Mouse (Mus musculus) forebrain, embryonic 14.5 days (tissue): ENCODE data around the gene Smim12. TPM values are rescaled to one million over a fixed set of nuclear protein-coding genes. Genes with fewer than 3 reads are reported as not detected.

Experiments
- ATAC-seq: fragments of 200-750 bp; cut with Nextera tagmentation; 2 replicates; pipeline ENCODE4 v1.8.0; 2017; ENCODE audit warnings: mild to moderate bottlenecking, moderate library complexity
- DNase-seq: peaks from one replicate; pipeline ENCODE4 v3.0.0-alpha.2; 2015; ENCODE audit warnings: low spot score
- H3K27ac ChIP-seq: fragments of 300-500 bp; sonication (generic); 2 replicates; pipeline ENCODE4 v1.5.1; 2014; ENCODE audit warnings: low read depth, mild to moderate bottlenecking, control low read depth, low read length, moderate library complexity
- H3K27me3 ChIP-seq: fragments of 300-500 bp; sonication (generic); replicated peaks from 2 replicates; pipeline ENCODE4 v1.6.1; 2014; ENCODE audit warnings: low read length, control low read depth, mixed read lengths; ENCODE audit not compliant: control insufficient read depth, insufficient read depth
- H3K36me3 ChIP-seq: fragments of 300-500 bp; sonication (generic); 2 replicates; pipeline ENCODE4 v1.6.1; 2014; ENCODE audit warnings: low read length, control low read depth; ENCODE audit not compliant: control insufficient read depth, insufficient read depth
- H3K4me1 ChIP-seq: fragments of 300-500 bp; sonication (generic); 2 replicates; pipeline ENCODE4 v1.6.1; 2014; ENCODE audit warnings: antibody characterized with exemption, low read length, control low read depth; ENCODE audit not compliant: control insufficient read depth, insufficient read depth
- H3K4me2 ChIP-seq: fragments of 300-500 bp; sonication (generic); 2 replicates; pipeline ENCODE4 v1.6.1; 2014; ENCODE audit warnings: mild to moderate bottlenecking, control low read depth, low read length
- H3K4me3 ChIP-seq: fragments of 300-500 bp; sonication (generic); 2 replicates; pipeline ENCODE4 v1.5.1; 2014; ENCODE audit warnings: low read depth, low read length, control low read depth
- H3K9ac ChIP-seq: fragments of 300-500 bp; sonication (generic); 2 replicates; pipeline ENCODE4 v1.6.1; 2014; ENCODE audit warnings: mild to moderate bottlenecking, low read length, control low read depth, moderate library complexity
- H3K9me3 ChIP-seq: fragments of 300-500 bp; sonication (generic); replicated peaks from 2 replicates; pipeline ENCODE4 v1.6.1; 2016; ENCODE audit warnings: low read length, control low read depth, mixed read lengths; ENCODE audit not compliant: control insufficient read depth
- WGBS: fragments of 180-500 bp; shearing (Covaris S2); extraction: QIAGEN DNeasy Blood & Tissue Kit; methylation state at CpG from one replicate; pipeline ENCODE4 v1.1.7; 2014; 5-methylcytosine and 5-hydroxymethylcytosine counted together
- polyA plus RNA-seq: library from polyadenylated mRNA; unstranded; fragments of >200 nt; fragmentation: Nextera tagmentation; extraction: Ambion mirVana; gene quantifications from 2 replicates; pipeline ENCODE4 v1.2.1, GENCODE M21; 2014

The Smim12 gene
- polyA plus RNA-seq, 1 experiment from 2014 or later = 61.1 TPM

DNA sequence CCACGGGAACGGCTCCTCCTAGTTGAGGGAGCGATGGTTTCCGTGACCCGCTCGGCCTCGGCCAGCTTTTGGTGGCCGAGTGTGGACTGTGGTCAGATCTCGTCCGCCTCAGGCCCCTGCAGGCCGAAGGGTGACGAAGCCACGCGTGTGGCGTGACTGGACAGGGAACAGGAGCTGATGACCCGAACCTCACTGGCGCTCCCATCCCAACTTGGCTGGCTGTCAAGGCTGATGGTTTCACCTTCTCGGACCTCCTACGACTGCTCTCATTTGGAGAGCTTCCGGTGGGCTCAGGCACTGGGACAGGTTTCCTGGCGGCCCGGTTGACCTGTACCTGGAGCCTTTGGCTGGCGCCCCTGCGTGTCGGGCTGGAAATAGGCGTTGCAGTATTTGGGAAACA, 369 bp downstream of the Smim12 start:
- Histone ChIP-seq H3K36me3 (peaks cover 20% of the 10 kb centered on the region), H3K4me3 (peak overlapping the region; percentile 90), H3K4me1 (peaks cover 7% of the 10 kb centered on the region), H3K9ac (peak overlapping the region; percentile 96), H3K4me2 (peak overlapping the region; percentile 85), H3K27me3 (no peaks in the 10 kb centered on the region), H3K9me3 (no peaks in the 10 kb centered on the region), H3K27ac (0 out of 2 replicates have a peak overlapping the region, but pooled peaks have one; percentile 5)
- DNase-seq = peak; percentile 22
- 0 out of 2 replicates have a peak, but pooled peaks have one; percentile 16 for ATAC-seq
- 2% methylated on average over 26 of the region's 26 CpGs for WGBS

DNA sequence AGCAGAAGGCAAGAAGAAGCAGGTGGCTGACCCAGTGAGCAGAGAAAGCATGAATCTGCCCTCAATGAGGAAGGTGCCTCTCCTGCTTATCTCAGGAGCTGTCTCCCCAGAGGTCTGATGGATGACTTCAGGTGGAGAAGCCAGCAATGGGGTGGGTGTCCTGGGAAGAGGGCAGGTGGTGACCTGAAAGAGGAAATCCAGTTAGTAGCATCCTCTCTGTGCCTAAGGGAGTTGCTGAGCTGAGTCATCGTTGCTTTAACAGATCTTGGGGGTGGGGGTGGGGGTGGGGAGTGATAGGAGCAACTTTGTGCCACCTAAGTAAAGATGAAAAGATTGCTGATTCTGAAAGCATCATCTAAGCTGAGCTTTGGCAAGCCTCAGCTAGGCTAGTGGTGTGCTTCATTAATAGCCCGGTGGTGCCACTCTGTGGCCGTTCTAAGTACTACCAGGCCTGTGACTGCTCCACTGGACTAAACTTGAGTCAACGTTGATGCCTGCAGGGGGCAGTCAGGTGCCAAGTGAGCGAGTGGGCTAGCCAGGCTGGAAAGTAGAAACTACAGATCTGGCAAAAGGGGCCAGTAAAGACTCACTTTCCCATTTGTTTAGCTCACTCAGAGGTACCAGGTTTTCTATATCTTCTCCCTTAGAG, 6.2 kb downstream of the Smim12 start:
- no peaks in the 10 kb centered on the region for H3K9me3 ChIP-seq
- DNase-seq (peak; percentile 96), ATAC-seq (peak; percentile 94)
- no peak overlapping the region for H3K9ac ChIP-seq
- whole genome bisulfite sequencing = 2% methylated on average over 5 of the region's 5 CpGs
- no peak overlapping the region for H3K4me2 ChIP-seq
- no peaks in the 10 kb centered on the region for H3K27me3 ChIP-seq
- peaks cover 20% of the 10 kb centered on the region for H3K36me3 ChIP-seq
- no peaks in the 10 kb centered on the region; the same call in 1 of the 2 replicates for H3K4me1 ChIP-seq
- no peak overlapping the region for H3K27ac ChIP-seq
- H3K4me3 ChIP-seq = no peak overlapping the region

DNA sequence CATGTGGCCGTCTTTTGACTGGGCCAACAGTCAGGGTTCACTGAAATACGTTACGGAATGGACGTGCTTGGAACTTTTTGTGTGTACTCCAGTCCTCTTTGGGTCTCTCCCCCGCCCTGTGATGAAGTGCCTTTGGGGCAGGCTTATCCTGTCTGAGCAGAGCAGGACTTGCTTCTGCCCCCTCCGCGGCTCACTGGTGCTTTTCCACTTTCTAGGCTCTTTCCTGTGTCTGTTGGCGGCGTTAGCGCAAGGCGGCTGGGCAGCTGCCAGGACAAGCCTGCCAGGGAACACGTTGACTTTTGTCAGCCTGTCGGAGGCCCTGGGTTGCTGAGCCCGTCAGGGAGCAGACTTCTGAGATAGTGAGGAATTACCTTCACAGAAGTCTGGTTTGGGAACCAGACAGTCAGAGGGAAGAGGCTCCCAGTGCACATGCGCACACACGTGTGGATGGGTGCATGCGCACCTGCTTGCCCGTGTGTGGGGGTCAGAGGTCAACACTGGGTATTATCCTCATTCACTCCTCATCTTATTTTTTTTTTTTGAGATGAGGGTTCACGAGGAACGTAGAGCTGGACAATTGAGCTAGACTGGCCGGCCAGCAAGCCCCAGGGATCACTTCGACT, 8.5 kb downstream of the Smim12 start:
- WGBS = 65% methylated on average over 22 of the region's 22 CpGs
- ATAC-seq (no peak), DNase-seq (no peak)
- Histone ChIP-seq H3K9ac (peak overlapping the region; percentile 32; the same call in 1 of the 2 replicates), H3K4me3 (no peak overlapping the region), H3K4me1 (no peaks in the 10 kb centered on the region), H3K36me3 (peaks cover 13% of the 10 kb centered on the region), H3K9me3 (no peaks in the 10 kb centered on the region), H3K4me2 (no peak overlapping the region), H3K27me3 (no peaks in the 10 kb centered on the region), H3K27ac (no peak overlapping the region)

DNA sequence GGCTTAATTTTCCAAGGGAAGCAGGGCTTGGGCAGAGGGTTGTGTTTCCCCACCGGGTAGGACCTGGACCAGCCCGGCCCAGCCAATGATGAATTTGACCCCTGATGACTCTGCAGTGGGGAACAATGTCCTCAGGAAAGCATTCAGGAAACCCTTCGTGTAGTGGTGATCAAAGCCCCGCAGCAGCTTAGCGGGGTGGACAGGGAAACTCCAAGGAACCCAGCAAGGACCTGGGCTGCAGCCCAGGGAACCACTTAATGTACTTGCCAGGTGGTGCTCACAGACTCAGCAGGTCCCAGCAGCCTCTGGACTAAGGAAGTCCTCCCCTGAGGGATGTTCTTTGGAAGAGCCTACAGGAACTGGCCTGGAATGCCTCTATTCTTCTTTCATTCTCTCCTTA, 13.2 kb downstream of the Smim12 start:
- H3K27ac ChIP-seq = no peak overlapping the region
- no peaks in the 10 kb centered on the region for H3K27me3 ChIP-seq
- no peaks in the 10 kb centered on the region for H3K4me1 ChIP-seq
- WGBS = 64% methylated on average over 5 of the region's 5 CpGs
- no peaks in the 10 kb centered on the region for H3K36me3 ChIP-seq
- no peak overlapping the region for H3K4me3 ChIP-seq
- H3K9me3 ChIP-seq = no peaks in the 10 kb centered on the region
- DNase-seq = no peak
- H3K4me2 ChIP-seq = no peak overlapping the region
- ATAC-seq = no peak
- H3K9ac ChIP-seq = no peak overlapping the region

DNA sequence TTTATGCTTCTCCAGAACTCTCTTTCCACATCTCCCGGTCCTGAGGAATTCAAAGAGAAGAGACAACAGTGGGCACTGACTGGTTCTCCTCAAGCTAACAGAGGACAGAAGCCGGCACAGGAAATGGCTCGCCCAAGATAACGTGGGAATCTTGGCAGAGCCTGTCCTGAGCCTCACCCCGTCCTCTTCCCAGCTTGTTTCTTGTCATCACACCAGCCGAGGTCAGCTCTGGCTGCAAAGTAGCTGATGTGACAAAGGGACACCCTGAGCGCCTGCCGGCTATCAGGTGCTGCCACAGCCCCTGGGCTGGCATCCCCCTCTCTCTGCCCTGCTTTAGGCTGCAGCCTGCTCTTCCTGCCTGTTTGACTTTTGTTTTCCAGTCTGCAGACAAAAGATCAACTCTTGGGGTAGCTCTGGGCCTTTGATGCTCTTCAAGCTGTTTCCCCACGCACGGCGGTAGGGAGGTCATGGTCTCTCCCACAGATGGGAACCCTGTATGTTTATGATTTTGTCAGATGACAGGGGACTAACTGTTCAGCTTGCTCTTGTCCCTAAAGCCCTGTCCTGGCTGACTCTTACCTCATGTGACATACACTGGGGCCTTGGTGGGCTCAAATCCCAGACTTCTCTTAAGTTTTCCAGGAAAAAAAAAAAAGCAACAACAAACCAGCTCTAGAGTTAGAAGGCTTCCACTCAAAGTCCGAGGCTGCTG, 14.8 kb downstream of the Smim12 start:
- H3K9ac ChIP-seq = no peak overlapping the region
- 67% methylated on average over 12 of the region's 12 CpGs for WGBS
- ATAC-seq (no peak), DNase-seq (no peak)
- no peaks in the 10 kb centered on the region for H3K4me1 ChIP-seq
- no peak overlapping the region for H3K4me3 ChIP-seq
- H3K36me3 ChIP-seq = no peaks in the 10 kb centered on the region
- H3K9me3 ChIP-seq = no peaks in the 10 kb centered on the region
- H3K27ac ChIP-seq = no peak overlapping the region
- H3K27me3 ChIP-seq = no peaks in the 10 kb centered on the region
- no peak overlapping the region for H3K4me2 ChIP-seq

DNA sequence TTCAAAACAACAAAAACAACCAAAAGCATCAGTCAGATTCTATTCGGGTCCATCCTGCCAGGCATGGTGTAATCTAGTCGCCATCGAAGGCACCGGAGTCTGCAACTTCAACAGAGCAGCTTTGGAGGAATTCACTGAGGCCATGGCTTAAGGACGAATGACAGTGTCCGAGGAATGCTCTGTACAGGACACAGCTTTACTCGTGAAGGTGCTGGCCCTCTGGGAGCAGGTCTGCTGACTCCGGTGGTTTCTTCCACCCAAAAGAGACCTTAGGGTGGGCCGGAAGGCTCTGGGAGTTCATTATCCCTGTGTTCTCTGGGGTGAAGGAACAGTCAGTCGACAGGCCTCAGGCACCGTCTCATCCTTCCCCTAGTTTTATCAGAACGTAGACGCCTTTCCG, 18.0 kb downstream of the Smim12 start:
- 92% methylated on average over 14 of the region's 14 CpGs for WGBS
- H3K4me2 ChIP-seq = no peak overlapping the region
- DNase-seq (no peak), ATAC-seq (no peak)
- no peaks in the 10 kb centered on the region for H3K36me3 ChIP-seq
- H3K27ac ChIP-seq = no peak overlapping the region
- no peaks in the 10 kb centered on the region for H3K4me1 ChIP-seq
- H3K9ac ChIP-seq = no peak overlapping the region
- H3K27me3 ChIP-seq = no peaks in the 10 kb centered on the region
- H3K4me3 ChIP-seq = no peak overlapping the region
- no peaks in the 10 kb centered on the region for H3K9me3 ChIP-seq

DNA sequence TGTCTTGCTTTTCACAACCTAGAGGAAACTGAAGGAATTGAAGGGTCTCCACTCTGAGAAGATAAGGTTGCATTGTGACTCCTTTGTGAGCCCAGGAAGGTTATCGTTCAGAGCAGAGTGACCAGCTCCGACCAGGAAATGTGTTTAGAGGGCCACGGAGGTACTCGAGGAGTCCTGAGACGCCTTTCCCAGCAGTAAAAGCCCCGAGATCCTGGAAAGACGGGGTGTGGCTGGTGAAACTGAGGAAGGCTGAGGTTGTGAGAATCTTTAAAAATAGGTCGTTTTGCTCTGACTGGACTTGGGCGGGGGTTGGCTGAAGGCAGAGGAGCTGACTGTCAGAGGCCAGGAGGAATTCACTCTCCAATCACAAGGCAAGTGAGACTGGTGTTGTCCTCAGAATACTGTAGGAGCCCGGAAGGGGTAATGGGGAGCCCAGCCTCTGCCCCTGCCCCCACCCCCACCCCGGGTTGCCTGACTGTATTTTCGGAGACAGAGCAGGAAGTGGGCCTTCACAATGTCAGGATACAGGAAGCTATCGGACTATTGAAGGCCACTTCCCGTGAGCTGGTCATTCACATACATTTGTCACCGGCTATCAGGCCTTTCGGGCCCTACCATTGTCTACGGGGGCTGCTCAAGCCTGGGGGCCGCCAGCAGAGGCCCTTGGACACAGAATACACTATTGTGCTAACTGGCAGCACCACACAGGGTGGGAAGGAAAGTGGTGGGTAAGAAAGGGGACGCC, 20.0 kb downstream of the Smim12 start:
- ATAC-seq (no peak), DNase-seq (no peak)
- H3K27me3 ChIP-seq = no peaks in the 10 kb centered on the region
- WGBS = 67% methylated on average over 19 of the region's 19 CpGs
- H3K4me1 ChIP-seq = no peaks in the 10 kb centered on the region
- H3K9me3 ChIP-seq = no peaks in the 10 kb centered on the region
- no peak overlapping the region for H3K4me2 ChIP-seq
- H3K4me3 ChIP-seq = no peak overlapping the region
- no peak overlapping the region for H3K9ac ChIP-seq
- no peak overlapping the region for H3K27ac ChIP-seq
- H3K36me3 ChIP-seq = no peaks in the 10 kb centered on the region

DNA sequence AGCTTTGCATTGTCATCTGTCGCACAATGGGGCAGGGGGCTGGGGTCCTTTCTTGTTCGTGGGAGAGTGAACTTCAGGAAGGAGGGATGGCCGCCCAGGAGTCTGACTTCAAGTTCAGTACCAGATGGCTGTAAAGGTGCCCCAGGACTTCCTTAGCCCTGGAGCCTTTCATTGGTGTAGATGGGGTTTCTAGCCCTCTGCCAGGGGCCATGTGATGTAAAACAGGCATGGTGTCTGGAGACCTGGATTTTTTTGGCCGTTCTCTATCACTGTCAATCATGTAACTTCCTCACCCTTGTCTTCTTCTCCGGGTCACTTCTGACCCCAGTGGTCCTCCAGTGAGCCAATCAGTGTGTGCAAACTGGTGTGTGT, 20.6 kb downstream of the Smim12 start:
- H3K4me1 ChIP-seq = no peaks in the 10 kb centered on the region
- ATAC-seq = no peak
- H3K4me3 ChIP-seq = no peak overlapping the region
- no peaks in the 10 kb centered on the region for H3K36me3 ChIP-seq
- no peak overlapping the region for H3K9ac ChIP-seq
- no peaks in the 10 kb centered on the region for H3K9me3 ChIP-seq
- H3K27me3 ChIP-seq = no peaks in the 10 kb centered on the region
- H3K4me2 ChIP-seq = no peak overlapping the region
- WGBS = 65% methylated on average over 5 of the region's 5 CpGs
- no peak overlapping the region for H3K27ac ChIP-seq
- DNase-seq = no peak
